Mouse (Mus musculus) embryonic fibroblast, embryonic 13.5 days (primary cell): ENCODE measurements around the gene Rab11fip5. TPM values are rescaled to one million over a fixed set of nuclear protein-coding genes. Genes with fewer than 3 reads are reported as not detected.

Experiments
- H3K27ac ChIP-seq: 2 replicates; pipeline ENCODE4 v1.5.1; 2012; ENCODE audit warnings: low read length, control low read depth, inconsistent platforms; ENCODE audit not compliant: insufficient read depth
- H3K4me1 ChIP-seq: 2 replicates; pipeline ENCODE4 v1.6.1; 2011; ENCODE audit warnings: low read length; ENCODE audit not compliant: control insufficient read depth, insufficient read depth
- H3K4me3 ChIP-seq: 2 replicates; pipeline ENCODE4 v1.5.1; 2011; ENCODE audit warnings: mild to moderate bottlenecking, control low read depth, low read length; ENCODE audit not compliant: insufficient read depth
- CTCF ChIP-seq: IDR thresholded peaks from 2 replicates; pipeline ENCODE4 v1.5.1; 2011; ENCODE audit warnings: mild to moderate bottlenecking, control low read depth, low read length, moderate library complexity, borderline replicate concordance; ENCODE audit not compliant: insufficient read depth
- POLR2A ChIP-seq: IDR thresholded peaks from 2 replicates; pipeline ENCODE4 v1.6.1; 2011; ENCODE audit warnings: low read depth, mild to moderate bottlenecking, control low read depth, low read length, moderate library complexity
- polyA plus RNA-seq: library from polyadenylated mRNA; stranded (reverse); fragments of >200 nt; gene quantifications from 2 replicates; pipeline ENCODE4 v1.2.4, GENCODE M21; 2011; ENCODE audit warnings: low read depth; ENCODE audit not compliant: missing spikeins, insufficient read length

Gene Rab11fip5
- polyA plus RNA-seq, 1 experiment: 27.2 TPM

DNA sequence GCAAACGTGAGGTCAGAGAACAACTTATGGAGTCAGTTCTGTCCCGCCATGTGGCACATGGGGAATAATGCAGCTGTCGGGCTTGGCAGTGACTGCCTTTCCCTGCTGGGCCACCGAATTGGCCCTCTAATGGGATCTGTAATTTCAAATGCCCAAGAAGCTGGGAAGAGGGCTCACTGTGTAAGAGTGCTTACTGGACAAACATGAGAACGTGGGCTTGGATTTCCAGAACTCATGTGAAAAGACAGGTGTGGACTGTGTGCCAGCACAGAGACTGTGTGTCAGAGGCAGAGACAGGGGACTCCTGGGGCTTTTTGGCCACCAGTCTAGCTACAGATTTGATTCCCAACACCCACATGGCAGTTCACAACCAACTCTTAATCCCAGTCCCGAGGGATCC lies 19.7 kb downstream of the Rab11fip5 start:
- Histone ChIP-seq H3K4me1 (peaks cover 8% of the 10 kb centered on the region), H3K4me3 (no peak overlapping the region), H3K27ac (no peak overlapping the region)
- TF ChIP-seq POLR2A (no peak), CTCF (no peak)

DNA sequence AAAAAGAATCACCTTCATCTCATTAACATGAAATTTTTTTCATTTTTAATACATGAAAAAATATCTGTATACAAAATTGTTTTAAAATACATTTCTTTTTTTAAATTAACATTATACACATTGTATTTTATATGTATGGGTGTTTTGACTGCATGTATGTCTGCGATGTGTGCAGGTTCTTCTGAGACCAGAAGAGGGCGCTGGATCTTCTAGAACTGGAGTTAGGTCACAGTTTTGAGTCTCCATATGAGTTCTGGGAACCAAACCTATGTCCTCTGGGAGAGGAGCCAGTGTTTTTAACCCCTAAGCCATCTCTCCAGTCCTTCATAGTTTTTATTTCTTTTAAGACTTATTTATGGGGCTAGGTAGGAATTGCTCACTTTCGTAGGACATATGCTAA lies 20.7 kb downstream of the Rab11fip5 start:
- H3K27ac ChIP-seq: no peak overlapping the region
- no peak overlapping the region for H3K4me3 ChIP-seq
- TF ChIP-seq CTCF (no peak), POLR2A (no peak)
- H3K4me1 ChIP-seq: peaks cover 15% of the 10 kb centered on the region

GRCm38 (mm10) chr6:85350157-85350556 lies 24.3 kb downstream of the Rab11fip5 start:
- Histone ChIP-seq H3K4me1 (peaks cover 18% of the 10 kb centered on the region), H3K4me3 (no peak overlapping the region), H3K27ac (peak overlapping the region; percentile 57; the same call in 1 of the 2 replicates)
- TF ChIP-seq CTCF (no peak), POLR2A (no peak)

- no peak for TF ChIP-seq CTCF
- no peak for TF ChIP-seq POLR2A
- Histone ChIP-seq H3K4me1 (peaks cover 18% of the 10 kb centered on the region), H3K4me3 (no peak overlapping the region), H3K27ac (peak overlapping the region; percentile 72)
Measured at GRCm38 (mm10) chr6:85349246-85349645, 25.2 kb downstream of the Rab11fip5 start.

DNA sequence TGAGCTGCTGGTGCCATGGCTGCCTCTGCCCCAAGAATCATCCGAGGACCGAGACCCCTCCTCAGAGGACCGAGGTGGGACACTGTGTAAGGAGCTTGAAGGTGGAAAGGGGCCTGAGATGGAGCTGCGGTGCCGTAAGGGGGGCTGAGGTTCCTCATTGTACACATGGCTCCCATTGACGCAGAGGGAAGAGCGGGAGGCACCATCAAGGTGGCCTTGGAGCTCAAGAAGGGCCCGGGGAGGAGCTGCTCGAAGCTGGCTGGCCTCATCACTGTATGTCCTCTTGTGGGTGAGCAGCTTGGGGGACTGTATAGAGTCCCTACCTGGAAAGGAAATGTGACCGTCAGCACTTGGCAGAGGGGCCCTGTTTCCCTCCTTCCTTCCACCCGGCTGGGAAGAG lies 26.3 kb downstream of the Rab11fip5 start:
- Histone ChIP-seq H3K27ac (no peak overlapping the region), H3K4me3 (no peak overlapping the region), H3K4me1 (peaks cover 18% of the 10 kb centered on the region)
- TF ChIP-seq POLR2A (no peak), CTCF (no peak)

DNA sequence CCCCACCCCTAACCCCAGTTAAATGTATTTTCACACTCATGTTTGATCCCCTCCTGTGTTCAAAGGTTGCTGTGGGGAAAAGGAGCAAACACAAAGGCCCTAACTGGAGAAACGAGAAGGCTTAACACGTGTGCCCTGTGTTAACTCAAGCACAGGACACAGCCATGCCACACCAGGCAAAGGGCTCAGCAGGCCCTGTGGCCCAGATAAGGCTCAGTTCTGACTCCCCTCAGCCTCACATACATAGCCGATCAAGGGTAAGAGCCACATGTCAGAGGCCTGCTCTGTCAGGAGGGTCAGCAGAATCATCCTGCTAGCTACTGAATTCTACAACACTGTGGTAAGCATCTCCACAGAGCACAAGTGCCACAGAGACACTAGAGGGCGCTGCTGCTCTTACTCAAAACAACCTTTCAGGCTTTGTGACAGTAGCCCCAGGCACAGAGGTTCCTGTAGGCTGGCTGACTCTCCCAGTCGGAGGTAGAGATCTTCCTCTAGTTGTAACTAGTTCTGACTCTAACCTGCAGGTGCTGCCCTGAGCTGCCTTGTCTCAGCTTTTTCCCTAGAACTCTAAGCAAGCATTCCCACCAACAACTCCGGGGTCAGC lies 28.3 kb downstream of the Rab11fip5 start:
- Histone ChIP-seq H3K4me3 (no peak overlapping the region), H3K4me1 (peaks cover 18% of the 10 kb centered on the region), H3K27ac (no peak overlapping the region)
- TF ChIP-seq POLR2A (no peak), CTCF (peak; percentile 86)

DNA sequence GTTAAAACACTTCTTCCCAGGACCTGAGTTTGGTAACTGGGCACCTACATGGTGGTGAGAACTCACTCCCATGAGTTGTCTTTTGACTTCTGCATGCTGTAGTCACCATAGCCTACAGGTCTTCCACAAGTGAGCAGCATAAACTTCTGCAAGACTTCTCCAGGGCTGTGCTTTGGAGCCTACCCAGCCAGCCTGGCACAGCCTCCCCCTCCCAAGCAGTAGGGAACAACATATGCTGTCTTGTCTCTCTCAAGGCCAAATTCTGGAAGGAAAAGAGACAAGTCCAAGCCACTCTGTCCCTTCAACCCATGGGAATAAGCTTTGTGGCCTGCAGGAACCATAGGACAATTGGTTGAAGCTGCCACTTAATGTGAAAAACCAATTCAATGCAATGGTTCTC lies 29.5 kb downstream of the Rab11fip5 start:
- Histone ChIP-seq H3K4me3 (no peak overlapping the region), H3K4me1 (peaks cover 12% of the 10 kb centered on the region), H3K27ac (no peak overlapping the region)
- TF ChIP-seq POLR2A (no peak), CTCF (no peak)

DNA sequence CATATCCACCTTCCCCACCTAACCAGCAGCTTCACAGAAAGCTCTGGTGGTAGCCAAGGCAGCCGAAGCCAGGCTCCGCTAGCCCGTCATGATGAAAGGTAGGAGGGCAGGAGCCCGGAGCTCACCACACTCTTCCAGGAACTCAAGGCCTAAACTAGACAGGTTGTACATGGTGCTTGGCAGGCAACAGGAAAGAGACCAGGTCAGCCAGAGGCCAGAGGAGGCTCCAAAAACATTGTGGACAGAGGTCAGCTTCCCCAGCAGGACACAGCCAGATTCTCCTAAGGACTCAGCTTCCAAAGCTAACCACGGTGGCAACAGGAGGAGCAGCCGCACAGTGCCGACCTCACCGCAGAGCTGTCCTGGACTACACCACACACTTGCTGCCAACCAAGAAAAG lies 31.4 kb downstream of the Rab11fip5 start:
- Histone ChIP-seq H3K4me3 (no peak overlapping the region), H3K27ac (no peak overlapping the region), H3K4me1 (no peaks in the 10 kb centered on the region)
- no peak for TF ChIP-seq POLR2A
- no peak for TF ChIP-seq CTCF

- Histone ChIP-seq H3K4me1 (no peaks in the 10 kb centered on the region; the same call in 1 of the 2 replicates), H3K27ac (no peak overlapping the region), H3K4me3 (no peak overlapping the region)
- TF ChIP-seq CTCF (no peak), POLR2A (no peak)
Measured at GRCm38 (mm10) chr6:85341814-85342501, 32.5 kb downstream of the Rab11fip5 start.

- TF ChIP-seq CTCF (no peak), POLR2A (no peak)
- H3K4me3 ChIP-seq: no peak overlapping the region
- no peak overlapping the region for H3K27ac ChIP-seq
- H3K4me1 ChIP-seq: no peaks in the 10 kb centered on the region; the same call in 1 of the 2 replicates
Measured at GRCm38 (mm10) chr6:85340184-85340583, 34.2 kb downstream of the Rab11fip5 start.
